Mouse (Mus musculus) cortical plate, adult 2 months (tissue): ENCODE measurements around the gene Ackr3. TPM values are rescaled to one million over a fixed set of nuclear protein-coding genes. Genes with fewer than 3 reads are reported as not detected.

Experiments used
- H3K27ac ChIP-seq: fragments of 200-500 bp; 2 replicates; pipeline ENCODE4 v1.5.1; 2012; ENCODE audit warnings: low read length, control low read depth, inconsistent platforms; ENCODE audit not compliant: insufficient read depth
- H3K4me1 ChIP-seq: fragments of 200-500 bp; 2 replicates; pipeline ENCODE4 v1.6.1; 2011; ENCODE audit warnings: low read length; ENCODE audit not compliant: control insufficient read depth, insufficient read depth
- H3K4me3 ChIP-seq: fragments of 200-500 bp; 2 replicates; pipeline ENCODE4 v1.5.1; 2011; ENCODE audit warnings: mild to moderate bottlenecking, low read length, control low read depth; ENCODE audit not compliant: insufficient read depth
- CTCF ChIP-seq: fragments of 200-500 bp; IDR thresholded peaks from 2 replicates; pipeline ENCODE4 v1.5.1; 2011; ENCODE audit warnings: mild to moderate bottlenecking, control low read depth, low read length; ENCODE audit not compliant: insufficient read depth; ENCODE audit errors: extremely low read depth
- POLR2A ChIP-seq: fragments of 200-500 bp; IDR thresholded peaks from 2 replicates; pipeline ENCODE4 v1.6.1; 2011; ENCODE audit warnings: mild to moderate bottlenecking, low read length, control low read depth; ENCODE audit not compliant: insufficient read depth; ENCODE audit errors: extremely low read depth
- polyA plus RNA-seq: library from polyadenylated mRNA; depleted of rRNA; stranded (reverse); fragments of >200 nt; gene quantifications from 2 replicates; pipeline ENCODE4 v1.2.3, GENCODE M21; 2012

Gene Ackr3
- polyA plus RNA-seq, 1 experiment, result 16.7 TPM

DNA sequence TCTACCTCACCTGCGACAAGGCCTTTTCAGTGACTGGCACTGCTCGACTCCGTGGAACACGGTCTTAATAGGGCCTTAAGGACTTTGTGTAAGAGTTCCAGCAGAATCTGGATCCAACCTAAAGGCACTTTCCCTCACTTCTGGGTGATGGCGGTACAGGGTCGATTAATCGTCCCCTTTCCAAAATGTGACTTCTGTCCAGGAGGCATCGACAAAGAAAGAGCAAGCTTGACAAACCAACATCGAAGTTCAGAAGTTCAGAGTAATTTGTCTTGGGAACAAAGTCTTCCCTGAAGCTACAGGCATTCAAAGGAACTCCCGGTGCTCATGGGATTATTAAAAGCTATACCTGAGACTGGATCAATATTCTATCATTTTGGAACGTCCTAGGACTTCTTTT, 439 bp upstream of the Ackr3 start:
- Histone ChIP-seq H3K27ac (no peak overlapping the region), H3K4me3 (no peak overlapping the region; the same call in 1 of the 2 replicates), H3K4me1 (peaks cover 2% of the 10 kb centered on the region; the same call in 1 of the 2 replicates)
- TF ChIP-seq POLR2A (no peak), CTCF (no peak)

DNA sequence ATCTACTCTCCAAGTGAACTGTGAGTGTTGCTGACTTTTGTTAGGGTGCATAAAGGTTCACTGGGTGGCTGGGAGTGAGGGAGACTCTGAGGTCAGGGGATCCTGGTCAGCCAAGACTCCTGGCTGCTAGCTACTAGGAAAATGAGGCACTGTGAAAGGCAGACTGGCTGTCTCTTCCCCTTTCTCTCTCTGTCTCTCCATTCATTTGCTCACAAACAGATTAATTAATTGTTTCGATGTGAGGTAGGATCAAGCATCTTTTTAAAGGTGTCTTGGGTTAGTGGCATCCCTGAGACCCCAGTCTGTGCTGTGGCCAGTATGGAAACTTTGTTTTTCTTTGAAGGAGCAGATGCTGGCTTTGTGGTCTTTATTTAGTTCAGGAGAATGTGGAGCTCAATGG, 1.0 kb downstream of the Ackr3 start:
- TF ChIP-seq CTCF (no peak), POLR2A (no peak)
- H3K27ac ChIP-seq, result no peak overlapping the region; the same call in 1 of the 2 replicates
- peaks cover 2% of the 10 kb centered on the region; the same call in 1 of the 2 replicates for H3K4me1 ChIP-seq
- H3K4me3 ChIP-seq, result peak overlapping the region; percentile 52

DNA sequence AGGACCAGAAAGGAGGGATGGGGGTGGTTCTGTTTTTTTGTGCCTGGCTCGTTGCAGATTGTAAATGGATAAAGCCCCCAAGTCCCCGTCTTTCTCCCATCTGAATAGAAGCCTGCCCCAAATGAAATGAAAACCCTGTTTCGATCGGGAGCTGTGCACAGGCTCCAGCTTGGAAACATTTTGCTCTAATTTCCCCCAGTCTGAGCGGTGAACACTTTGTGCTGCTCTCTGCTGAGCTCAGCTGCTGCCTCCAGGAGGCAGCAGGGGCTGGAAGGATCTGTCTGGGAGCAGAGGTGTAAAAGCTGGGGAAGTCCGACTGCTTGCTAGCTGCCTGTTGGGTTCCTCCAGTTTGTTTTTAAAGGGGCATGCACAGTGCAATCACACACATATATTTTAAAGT, 1.4 kb downstream of the Ackr3 start:
- TF ChIP-seq CTCF, result peak; percentile 69
- TF ChIP-seq POLR2A, result 0 out of 2 replicates have a peak, but pooled peaks have one; percentile 18
- Histone ChIP-seq H3K4me1 (peaks cover 2% of the 10 kb centered on the region; the same call in 1 of the 2 replicates), H3K4me3 (peak overlapping the region; percentile 52), H3K27ac (no peak overlapping the region; the same call in 1 of the 2 replicates)

DNA sequence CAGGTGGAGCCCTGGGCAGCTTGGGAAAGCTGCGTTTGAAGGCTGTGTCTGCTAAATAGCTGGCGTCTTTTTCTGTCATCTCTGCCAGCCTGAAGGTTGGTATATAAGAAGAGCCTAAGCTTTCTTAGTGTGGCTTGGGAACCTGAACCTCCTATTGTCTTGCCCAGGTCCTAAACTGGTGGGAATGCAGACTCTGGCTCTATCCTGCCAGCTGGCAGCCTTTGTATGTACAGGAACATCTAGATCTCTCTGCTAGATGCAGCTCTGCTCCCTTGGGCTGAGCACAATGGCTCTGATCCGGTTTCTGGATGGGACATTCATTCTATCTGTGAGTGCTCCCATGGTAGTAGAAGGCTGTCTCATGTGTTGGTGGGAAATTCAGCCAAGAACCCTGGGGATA, 2.9 kb downstream of the Ackr3 start:
- no peak overlapping the region for H3K4me3 ChIP-seq
- no peak overlapping the region for H3K27ac ChIP-seq

DNA sequence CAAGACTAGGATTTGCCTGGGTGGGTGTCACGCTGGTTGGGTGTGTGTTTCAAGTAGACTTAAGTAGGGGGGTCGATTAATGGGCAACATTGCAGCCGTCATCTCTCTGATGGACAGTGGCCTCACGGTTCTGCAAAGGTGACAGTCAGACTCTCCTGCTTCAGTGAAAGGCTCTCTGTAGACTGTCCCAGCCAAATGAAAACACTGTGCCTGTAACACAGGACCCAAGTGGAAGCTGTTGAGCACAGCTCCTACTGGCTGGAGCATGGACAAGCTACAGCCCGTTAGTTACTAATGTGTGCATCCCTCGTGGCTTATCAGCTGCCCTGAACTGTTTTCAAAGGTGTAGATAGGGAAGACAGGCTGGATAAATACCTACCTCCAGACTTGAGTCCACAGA, 3.5 kb downstream of the Ackr3 start:
- no peak overlapping the region for H3K4me3 ChIP-seq
- H3K27ac ChIP-seq, result 0 out of 2 replicates have a peak overlapping the region, but pooled peaks have one; percentile 6
- H3K4me1 ChIP-seq, result peaks cover 2% of the 10 kb centered on the region; the same call in 1 of the 2 replicates
- TF ChIP-seq POLR2A, result no peak
- no peak for TF ChIP-seq CTCF

More for the DNA sequence above, 2.9 kb downstream of the Ackr3 start:
- H3K4me1 ChIP-seq, result peaks cover 2% of the 10 kb centered on the region; the same call in 1 of the 2 replicates
- TF ChIP-seq POLR2A (no peak), CTCF (no peak)

DNA sequence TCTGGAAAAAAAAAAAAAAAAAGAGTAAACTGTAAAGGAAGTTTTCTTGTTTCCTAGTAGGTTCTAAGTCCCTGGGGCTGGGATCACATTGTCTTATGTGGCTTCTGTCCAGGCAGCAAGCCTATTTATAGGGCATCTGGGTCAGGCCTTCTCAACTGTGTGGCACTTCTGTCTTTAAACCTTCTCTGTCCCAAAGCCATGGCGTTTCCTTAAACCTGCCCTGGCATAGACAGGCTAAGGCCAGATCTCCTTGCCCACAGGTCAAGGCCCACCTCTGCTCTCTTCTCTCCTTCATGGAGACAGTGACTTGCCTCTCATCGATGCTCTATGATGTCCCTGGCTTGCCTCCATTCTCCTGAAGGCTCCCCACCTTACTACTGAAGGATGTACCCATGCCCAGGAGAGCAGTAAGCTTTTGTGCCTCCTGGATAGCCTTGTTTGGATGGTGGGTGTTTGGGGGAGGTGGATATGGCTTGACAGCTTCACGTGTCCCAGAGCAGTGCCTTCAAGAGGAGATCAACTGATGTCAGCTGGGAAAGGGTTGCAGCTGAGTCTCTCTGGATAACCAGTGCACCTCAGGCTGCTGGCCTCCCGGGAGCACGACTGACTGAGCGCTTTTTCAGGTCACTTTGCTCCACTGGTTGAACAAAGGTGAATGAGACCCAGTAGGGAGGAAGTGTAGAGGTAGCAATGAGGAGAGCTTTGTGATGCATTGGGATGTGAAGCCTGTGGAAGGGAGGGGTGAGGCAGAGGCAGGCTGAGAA, 4.1 kb downstream of the Ackr3 start:
- TF ChIP-seq POLR2A (no peak), CTCF (no peak)
- Histone ChIP-seq H3K4me1 (peaks cover 2% of the 10 kb centered on the region; the same call in 1 of the 2 replicates), H3K27ac (no peak overlapping the region), H3K4me3 (no peak overlapping the region)

DNA sequence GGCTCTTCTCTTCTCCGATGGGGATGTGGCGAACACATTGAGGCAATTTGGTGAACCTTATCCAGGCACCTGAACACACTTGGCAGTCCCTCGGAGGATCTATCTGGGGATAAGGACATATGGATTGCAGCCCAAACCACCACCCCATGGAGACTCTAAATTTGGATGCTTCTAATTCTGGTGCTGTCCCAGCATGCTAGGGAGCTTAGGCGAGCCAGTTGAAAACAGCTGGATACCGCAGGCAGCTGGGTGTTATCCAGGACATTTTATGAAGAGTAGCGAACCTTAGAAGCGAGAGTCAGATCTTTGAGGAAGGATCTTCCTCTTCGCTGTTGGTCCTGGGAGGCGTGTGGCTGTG, 4.7 kb downstream of the Ackr3 start:
- Histone ChIP-seq H3K4me1 (peaks cover 2% of the 10 kb centered on the region; the same call in 1 of the 2 replicates), H3K4me3 (no peak overlapping the region), H3K27ac (no peak overlapping the region)
- TF ChIP-seq CTCF (no peak), POLR2A (no peak)

DNA sequence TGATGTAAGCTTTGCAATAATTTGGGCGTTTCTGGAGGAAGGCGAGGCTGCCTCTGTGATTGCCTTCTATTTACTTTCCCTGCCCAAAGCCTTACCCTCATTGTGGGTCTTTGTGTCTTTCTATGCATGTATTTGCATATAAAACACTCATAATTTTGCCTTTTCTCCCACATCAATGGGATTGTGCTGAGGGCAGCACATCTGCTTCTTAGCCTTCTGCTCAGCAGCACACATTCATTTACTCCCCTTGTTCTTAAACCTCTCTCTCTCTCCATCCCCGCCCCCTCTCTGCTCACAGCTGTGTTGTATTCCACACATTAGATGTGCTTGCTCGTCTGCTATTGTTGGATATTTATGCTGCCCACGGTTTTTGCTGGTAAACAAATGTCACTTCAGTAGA, 5.3 kb downstream of the Ackr3 start:
- TF ChIP-seq POLR2A (no peak), CTCF (no peak)
- H3K4me3 ChIP-seq, result no peak overlapping the region
- peaks cover 2% of the 10 kb centered on the region; the same call in 1 of the 2 replicates for H3K4me1 ChIP-seq
- no peak overlapping the region for H3K27ac ChIP-seq

DNA sequence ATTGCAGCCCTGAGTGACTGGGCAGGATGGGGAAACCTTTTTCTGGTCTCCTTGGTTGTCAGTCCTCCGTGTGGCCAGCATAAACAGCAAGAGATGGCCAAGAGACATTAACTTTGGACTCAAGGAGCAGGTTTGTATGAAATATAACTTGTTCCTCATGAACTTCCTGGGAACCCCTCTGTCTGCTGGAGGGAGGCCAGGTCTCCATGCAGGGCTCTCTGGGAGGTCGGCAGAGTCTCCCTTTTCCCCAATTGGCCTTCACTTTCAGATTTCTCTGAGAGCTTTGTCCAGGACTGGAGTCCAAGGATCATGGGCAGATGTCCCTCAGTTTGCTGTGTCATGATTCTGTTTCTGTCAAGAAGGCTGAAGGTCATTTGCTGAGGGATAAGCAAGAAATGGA, 6.0 kb downstream of the Ackr3 start:
- Histone ChIP-seq H3K4me3 (no peak overlapping the region), H3K27ac (no peak overlapping the region), H3K4me1 (peaks cover 2% of the 10 kb centered on the region; the same call in 1 of the 2 replicates)
- TF ChIP-seq POLR2A (no peak), CTCF (no peak)

DNA sequence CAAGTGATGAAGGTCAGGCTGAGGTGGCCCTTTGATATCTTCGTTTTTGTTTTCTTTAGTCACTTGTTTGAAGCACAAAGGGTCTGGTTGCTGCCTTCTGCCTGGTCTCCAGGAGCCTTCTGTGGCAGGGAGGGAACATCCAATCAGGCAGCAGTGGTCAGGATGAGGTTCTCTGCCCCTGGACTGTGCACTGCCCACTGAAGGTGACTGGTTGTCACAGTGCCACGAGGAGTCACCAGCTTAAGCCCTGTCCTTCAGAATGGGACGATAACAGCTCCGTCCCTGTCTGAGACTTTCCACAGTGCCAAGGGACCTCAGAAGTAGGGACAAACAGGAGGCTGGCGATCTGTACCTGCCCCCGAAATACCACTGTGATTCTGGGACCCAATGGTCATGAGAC, 6.6 kb downstream of the Ackr3 start:
- no peak for TF ChIP-seq CTCF
- no peak for TF ChIP-seq POLR2A
- Histone ChIP-seq H3K4me3 (no peak overlapping the region), H3K4me1 (peaks cover 2% of the 10 kb centered on the region; the same call in 1 of the 2 replicates), H3K27ac (no peak overlapping the region)
